18 mouse cellular contexts compared by ENCODE assay signal in genomic region chr13:53017983-53018382, GRCm38 (mm10). TPM values are rescaled to one million over a fixed set of nuclear protein-coding genes. Genes with fewer than 3 reads are reported as not detected.
DNase-seq lines count a peak whose midpoint lies in the region; ATAC-seq and TF ChIP-seq lines count a peak whose summit lies in the region.
"Had no signal": no experiment of that assay in that cellular context is flagged by ENCODE, and none has a peak within 500 bp of the region (broad histone marks: within the 10 kb centered on the region; RNA-seq: fewer than 3 reads in every experiment).

No protein-coding gene starts in this region.

- H3K27me3 ChIP-seq in heart, embryonic 16.5 days (ENCODE audit: control insufficient read depth, insufficient read depth, low read length) = no peaks in the 10 kb centered on the region
- no peaks in the 10 kb centered on the region for H3K27me3 ChIP-seq in heart, postnatal 0 days (ENCODE audit: control insufficient read depth, insufficient read depth, low read length)
- H3K27me3 ChIP-seq: embryonic facial prominence, embryonic 15.5 days; forebrain, embryonic 13.5 days; liver, embryonic 13.5 days; midbrain, embryonic 12.5 days had no signal

- TF ChIP-seq CTCF in heart, postnatal 0 days (IDR thresholded peaks at IDR 0.05; ENCODE audit: low read depth) = no peak

- ATAC-seq in heart, embryonic 16.5 days (replicated peaks; ENCODE audit: extremely low read depth, insufficient read depth, low FRiP score) = peak; percentile 18; the same call in 1 of the 2 replicates
- ATAC-seq in heart, postnatal 0 days (ENCODE audit: insufficient read depth, low read depth) = peak; percentile 55; the same call in 1 of the 2 replicates
- ATAC-seq in megakaryocyte, adult 5-6 weeks (ENCODE audit: poor library complexity, severe bottlenecking) = peak; percentile 43; the same call in 1 of the 2 replicates
- ATAC-seq: forebrain, embryonic 13.5 days; hindbrain, postnatal 0 days had no signal

- H3K4me3 ChIP-seq in heart, embryonic 16.5 days (ENCODE audit: low read length) = no peak overlapping the region
- H3K4me3 ChIP-seq in heart, postnatal 0 days (ENCODE audit: low read depth, low read length) = no peak overlapping the region
- H3K4me3 ChIP-seq: embryonic facial prominence, embryonic 15.5 days; forebrain, embryonic 13.5 days; heart, adult 2 months; liver, embryonic 13.5 days; midbrain, embryonic 12.5 days had no signal

- no peak overlapping the region for H3K9ac ChIP-seq in heart, embryonic 16.5 days (ENCODE audit: low read length)
- no peak overlapping the region for H3K9ac ChIP-seq in heart, postnatal 0 days (replicated peaks; ENCODE audit: low read depth, low read length)
- H3K9ac ChIP-seq: embryonic facial prominence, embryonic 15.5 days; forebrain, embryonic 13.5 days; liver, embryonic 13.5 days; midbrain, embryonic 12.5 days had no signal

- H3K27ac ChIP-seq in heart, embryonic 16.5 days (ENCODE audit: low read length) = peak overlapping the region; percentile 31; the same call in 1 of the 2 replicates
- peak overlapping the region; percentile 48; the same call in 1 of the 2 replicates for H3K27ac ChIP-seq in heart, postnatal 0 days (ENCODE audit: low read depth)
- H3K27ac ChIP-seq: embryonic facial prominence, embryonic 15.5 days; forebrain, embryonic 13.5 days; heart, adult 2 months; hindbrain, postnatal 0 days; liver, embryonic 13.5 days; midbrain, embryonic 12.5 days had no signal

- no peak for TF ChIP-seq EP300 in heart, postnatal 0 days (IDR thresholded peaks at IDR 0.05; ENCODE audit: low read depth)

- WGBS in heart, embryonic 16.5 days = 27% methylated on average over 6 of the region's 6 CpGs
- 15% methylated on average over 6 of the region's 6 CpGs for WGBS in heart, postnatal 0 days

- H3K4me2 ChIP-seq in heart, embryonic 16.5 days (ENCODE audit: low read depth, low read length) = no peak overlapping the region
- no peak overlapping the region for H3K4me2 ChIP-seq in heart, postnatal 0 days (ENCODE audit: low read depth, low read length)
- H3K4me2 ChIP-seq: embryonic facial prominence, embryonic 15.5 days; forebrain, embryonic 13.5 days; liver, embryonic 13.5 days; midbrain, embryonic 12.5 days had no signal

- no peaks in the 10 kb centered on the region for H3K9me3 ChIP-seq in heart, embryonic 16.5 days (replicated peaks; ENCODE audit: control insufficient read depth, low read length)
- no peaks in the 10 kb centered on the region for H3K9me3 ChIP-seq in heart, postnatal 0 days (replicated peaks; ENCODE audit: control insufficient read depth, low read length)
- H3K9me3 ChIP-seq: embryonic facial prominence, embryonic 15.5 days; forebrain, embryonic 13.5 days; liver, embryonic 13.5 days; midbrain, embryonic 12.5 days had no signal

- peak; percentile 31 for DNase-seq in adrenal gland, adult 2 months
- no peak for DNase-seq in adrenal gland, adult 18-20 months (ENCODE audit: low spot score in 2 of 2)
- no peak for DNase-seq in heart, postnatal 36 days
- DNase-seq in heart, postnatal 0 days (ENCODE audit: low spot score) = peak; percentile 57
- DNase-seq in embryo, embryonic 10.5 days (ENCODE audit: low spot score) = no peak
- no peak for DNase-seq in right cerebral cortex, postnatal 10 days (ENCODE audit: low spot score in 2 of 2)
- DNase-seq: cerebellum, adult 11-12 months; kidney, adult 9 months; liver, embryonic 13.5 days; right cerebral cortex, postnatal 14 days; thymus, adult 2 months had no signal

- H3K4me1 ChIP-seq in heart, embryonic 16.5 days (ENCODE audit: control insufficient read depth, insufficient read depth, low read length) = peaks cover 9% of the 10 kb centered on the region
- H3K4me1 ChIP-seq in heart, postnatal 0 days (ENCODE audit: control insufficient read depth, insufficient read depth) = peaks cover 18% of the 10 kb centered on the region
- H3K4me1 ChIP-seq: embryonic facial prominence, embryonic 15.5 days; forebrain, embryonic 13.5 days; liver, embryonic 13.5 days; midbrain, embryonic 12.5 days had no signal

- intact Hi-C loops in heart, postnatal 36 days (cut with DNase I) = no loop called here

- no peaks in the 10 kb centered on the region for H3K36me3 ChIP-seq in heart, embryonic 16.5 days (ENCODE audit: control insufficient read depth, insufficient read depth)
- H3K36me3 ChIP-seq in heart, postnatal 0 days (replicated peaks; ENCODE audit: control insufficient read depth, insufficient read depth, low read length) = no peaks in the 10 kb centered on the region
- H3K36me3 ChIP-seq: embryonic facial prominence, embryonic 15.5 days; liver, embryonic 13.5 days; midbrain, embryonic 12.5 days had no signal

RNA-seq across cellular contexts. Expression of gene Nfil3, which starts 37.1 kb away (rescaled TPM):
- total RNA-seq in adrenal gland, adult 2 months (2021) = 10 to 100 TPM; 19.6 to 85.0 TPM
- 7.6 TPM in 2 replicates for polyA plus RNA-seq in adrenal gland, adult 2 months (2012; rRNA removed)
- total RNA-seq in adrenal gland, adult 18-20 months (2021) = 10 to 100 TPM; 54.5 to 54.7 TPM
- polyA plus RNA-seq in heart, embryonic 16.5 days (2015; fragmentation: Nextera tagmentation; extraction: Ambion mirVana) = 39.7 and 40.7 TPM in 2 replicates
- total RNA-seq in heart, postnatal 36 days (2021) = 10 to 100 TPM; 10.3 to 25.7 TPM
- total RNA-seq in heart, postnatal 0 days (2014; rRNA removed; ENCODE audit: low replicate concordance) = 16.5 and 18.0 TPM in 2 replicates
- 20.0 and 20.3 TPM in 2 replicates for polyA plus RNA-seq in heart, postnatal 0 days (2015; fragmentation: Nextera tagmentation; extraction: Ambion mirVana)
- total RNA-seq in megakaryocyte, adult 5-6 weeks (2015) = 43.2 and 59.6 TPM in 2 replicates
- total RNA-seq in megakaryocyte, adult 5-6 weeks (2017) = 43.6 and 53.0 TPM in 2 replicates

Comparison
In these comparisons a context has a peak if more than half of its experiments do, and no peak if none do; other contexts are left out.
1. DNase-seq: peak in adrenal gland, adult 2 months (single experiment) and heart, postnatal 0 days (single experiment); none in adrenal gland, adult 18-20 months (0 of 2), heart, postnatal 36 days (0 of 2), embryo, embryonic 10.5 days (single experiment) and right cerebral cortex, postnatal 10 days (0 of 2).
2. Peak in every context shown above with its lines, with median percentiles within 50 percentile points of each other: ATAC-seq.